Mouse (Mus musculus) kidney, postnatal 0 days (tissue): ENCODE data around the gene Kcng3. TPM values are rescaled to one million over a fixed set of nuclear protein-coding genes. Genes with fewer than 3 reads are reported as not detected.

ENCODE experiments used
- ATAC-seq: fragments of 200-750 bp; cut with Nextera tagmentation; replicated peaks from 2 replicates; pipeline ENCODE4 v1.8.0; 2017; ENCODE audit warnings: low read depth, moderate number of reproducible peaks, moderate TSS enrichment, moderate library complexity; ENCODE audit not compliant: low FRiP score
- DNase-seq: peaks from one replicate; pipeline ENCODE4 v3.0.0-alpha.2; 2016; ENCODE audit warnings: low spot score
- H3K27ac ChIP-seq: fragments of 300-500 bp; sonication (generic); 2 replicates; pipeline ENCODE4 v1.5.1; 2014; ENCODE audit warnings: mild to moderate bottlenecking
- H3K27me3 ChIP-seq: fragments of 300-500 bp; sonication (generic); 2 replicates; pipeline ENCODE4 v1.6.1; 2014; ENCODE audit warnings: low read length, mixed read lengths; ENCODE audit not compliant: insufficient read depth
- H3K36me3 ChIP-seq: fragments of 300-500 bp; sonication (generic); 2 replicates; pipeline ENCODE4 v1.6.1; 2014; ENCODE audit warnings: low read length, mixed read lengths; ENCODE audit not compliant: insufficient read depth
- H3K4me1 ChIP-seq: fragments of 300-500 bp; sonication (generic); replicated peaks from 2 replicates; pipeline ENCODE4 v1.6.1; 2014; ENCODE audit warnings: antibody characterized with exemption, low read length, mixed read lengths; ENCODE audit not compliant: insufficient read depth
- H3K4me2 ChIP-seq: fragments of 300-500 bp; sonication (generic); 2 replicates; pipeline ENCODE4 v1.6.1; 2014; ENCODE audit warnings: mild to moderate bottlenecking, low read length, moderate library complexity, mixed read lengths
- H3K4me3 ChIP-seq: fragments of 300-500 bp; sonication (generic); replicated peaks from 2 replicates; pipeline ENCODE4 v1.5.1; 2014; ENCODE audit warnings: low read depth, low read length
- H3K9ac ChIP-seq: fragments of 300-500 bp; sonication (generic); 2 replicates; pipeline ENCODE4 v1.6.1; 2014; ENCODE audit warnings: low read depth, low read length
- H3K9me3 ChIP-seq: fragments of 300-500 bp; sonication (generic); replicated peaks from 2 replicates; pipeline ENCODE4 v1.6.1; 2016; ENCODE audit warnings: low read length, inconsistent platforms, mixed read lengths
- CTCF ChIP-seq: IDR thresholded peaks from 2 replicates; pipeline ENCODE4 v1.5.1; 2016; ENCODE audit warnings: antibody characterized with exemption, low read depth, mild to moderate bottlenecking, moderate library complexity
- WGBS: fragments of 180-500 bp; shearing (Covaris S2); extraction: QIAGEN DNeasy Blood & Tissue Kit; methylation state at CpG from one replicate; pipeline ENCODE4 v1.1.7; 2014; 5-methylcytosine and 5-hydroxymethylcytosine counted together
- polyA plus RNA-seq: library from polyadenylated mRNA; unstranded; fragments of >200 nt; fragmentation: Nextera tagmentation; extraction: Ambion mirVana; gene quantifications from 2 replicates; pipeline ENCODE4 v1.2.1, GENCODE M21; 2015

The Kcng3 gene
- polyA plus RNA-seq, 1 experiment from 2014 or later: 0.08 TPM

DNA sequence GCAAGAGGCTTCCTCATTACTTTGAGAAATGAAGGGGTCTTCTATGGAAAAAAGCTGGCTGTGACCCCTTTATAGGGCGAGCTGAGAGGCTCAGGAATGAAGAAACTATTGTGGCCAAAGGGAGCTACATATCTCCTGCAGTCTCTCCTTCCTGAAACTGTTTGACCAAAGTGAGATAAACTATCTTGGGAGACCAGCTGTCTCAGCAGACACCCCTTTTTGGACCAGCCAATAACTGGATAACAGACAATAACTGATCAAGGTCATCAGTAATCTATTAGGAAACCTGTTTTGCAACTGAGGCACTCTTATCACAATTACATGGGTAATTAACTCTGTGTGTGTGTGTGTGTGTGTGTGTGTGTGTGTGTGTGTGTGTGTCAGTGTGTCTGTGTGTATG, 27.2 kb upstream of the Kcng3 start:
- ATAC-seq: no peak
- Histone ChIP-seq H3K9ac (no peak overlapping the region), H3K27ac (no peak overlapping the region), H3K4me3 (no peak overlapping the region), H3K9me3 (no peaks in the 10 kb centered on the region), H3K36me3 (no peaks in the 10 kb centered on the region), H3K27me3 (no peaks in the 10 kb centered on the region), H3K4me1 (0 out of 2 replicates have a peak, but pooled peaks cover 6% of the 10 kb centered on the region), H3K4me2 (no peak overlapping the region)
- 94% methylated on average over 1 of the region's 1 CpGs for WGBS
- no peak for TF ChIP-seq CTCF
- no peak for DNase-seq

DNA sequence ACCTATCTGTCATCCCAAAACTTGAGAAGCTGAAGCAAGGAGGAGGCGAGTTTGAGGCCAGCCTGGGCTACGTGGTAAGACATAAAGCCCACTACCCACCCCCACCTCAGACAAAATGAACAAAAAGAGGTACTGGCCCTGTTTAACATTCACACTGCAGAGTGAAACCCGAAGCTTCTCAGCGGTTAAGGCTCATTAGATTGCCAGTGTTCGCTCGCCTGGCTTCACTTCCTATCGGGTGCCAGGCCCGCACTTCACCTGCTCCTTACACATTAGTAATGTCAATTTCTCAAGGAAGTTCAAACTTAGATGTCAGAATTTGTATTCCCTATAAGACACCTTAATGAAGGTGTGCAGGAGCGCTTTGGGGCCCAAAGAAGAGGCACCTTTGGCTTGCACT, 25.7 kb upstream of the Kcng3 start:
- Histone ChIP-seq H3K9ac (no peak overlapping the region), H3K27ac (no peak overlapping the region), H3K27me3 (no peaks in the 10 kb centered on the region), H3K36me3 (no peaks in the 10 kb centered on the region), H3K4me1 (0 out of 2 replicates have a peak, but pooled peaks cover 6% of the 10 kb centered on the region), H3K9me3 (no peaks in the 10 kb centered on the region), H3K4me3 (no peak overlapping the region), H3K4me2 (no peak overlapping the region)
- DNase-seq (no peak), ATAC-seq (no peak)
- no peak for TF ChIP-seq CTCF
- WGBS: 53% methylated on average over 9 of the region's 9 CpGs

DNA sequence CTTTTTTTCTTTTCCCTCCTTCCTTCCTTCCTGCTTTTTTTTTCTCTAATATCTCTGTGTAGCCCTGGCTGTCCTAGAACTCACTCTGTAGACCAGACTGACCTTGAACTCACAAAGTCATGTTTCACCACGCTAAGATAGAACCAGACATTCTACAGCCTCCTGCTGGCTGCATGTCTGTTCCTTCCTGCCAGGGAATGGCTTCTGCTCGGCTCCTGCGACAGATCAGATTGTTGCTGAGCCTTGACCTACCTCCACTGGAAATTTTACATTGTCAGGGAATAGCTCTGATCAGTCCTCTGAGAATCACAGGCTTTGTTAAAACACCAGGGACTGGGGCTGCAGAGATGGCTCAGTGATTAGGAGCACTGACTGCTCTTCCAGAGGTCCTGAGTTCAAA, 24.0 kb upstream of the Kcng3 start:
- Histone ChIP-seq H3K9me3 (no peaks in the 10 kb centered on the region), H3K4me3 (no peak overlapping the region), H3K27ac (no peak overlapping the region), H3K4me1 (0 out of 2 replicates have a peak, but pooled peaks cover 6% of the 10 kb centered on the region), H3K27me3 (no peaks in the 10 kb centered on the region), H3K9ac (no peak overlapping the region), H3K36me3 (no peaks in the 10 kb centered on the region), H3K4me2 (no peak overlapping the region)
- WGBS: 75% methylated on average over 3 of the region's 3 CpGs
- TF ChIP-seq CTCF: no peak
- DNase-seq (no peak), ATAC-seq (no peak)

DNA sequence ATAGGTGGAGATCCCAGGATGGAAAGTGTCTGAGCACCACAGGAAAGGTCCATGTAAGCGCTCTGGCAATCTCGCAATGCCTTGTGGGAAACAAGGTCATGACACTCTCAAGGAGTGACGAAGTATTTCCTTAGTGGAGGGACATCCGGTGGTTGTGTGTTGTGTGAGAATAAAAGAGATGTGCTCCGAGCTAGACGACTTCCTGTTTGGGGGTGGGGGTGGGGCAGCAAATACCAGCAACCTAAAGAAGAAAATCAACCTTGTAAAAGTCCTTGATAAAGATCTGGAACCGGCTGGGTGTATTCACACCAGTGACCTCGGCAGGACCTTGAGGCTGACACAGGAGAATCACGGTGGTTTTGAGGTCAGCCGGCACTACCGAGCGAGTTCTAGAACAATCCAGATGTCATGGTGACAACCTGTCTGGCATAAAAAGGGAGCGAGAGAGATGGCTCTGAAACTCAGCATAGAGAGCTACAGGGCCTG, 23.0 kb upstream of the Kcng3 start:
- H3K4me3 ChIP-seq: no peak overlapping the region
- 42% methylated on average over 13 of the region's 13 CpGs for WGBS
- TF ChIP-seq CTCF: no peak
- no peaks in the 10 kb centered on the region for H3K36me3 ChIP-seq
- H3K4me1 ChIP-seq: 0 out of 2 replicates have a peak, but pooled peaks cover 6% of the 10 kb centered on the region
- no peak overlapping the region for H3K27ac ChIP-seq
- no peak overlapping the region for H3K4me2 ChIP-seq
- no peaks in the 10 kb centered on the region for H3K27me3 ChIP-seq
- DNase-seq (no peak), ATAC-seq (no peak)
- no peaks in the 10 kb centered on the region for H3K9me3 ChIP-seq
- no peak overlapping the region for H3K9ac ChIP-seq

DNA sequence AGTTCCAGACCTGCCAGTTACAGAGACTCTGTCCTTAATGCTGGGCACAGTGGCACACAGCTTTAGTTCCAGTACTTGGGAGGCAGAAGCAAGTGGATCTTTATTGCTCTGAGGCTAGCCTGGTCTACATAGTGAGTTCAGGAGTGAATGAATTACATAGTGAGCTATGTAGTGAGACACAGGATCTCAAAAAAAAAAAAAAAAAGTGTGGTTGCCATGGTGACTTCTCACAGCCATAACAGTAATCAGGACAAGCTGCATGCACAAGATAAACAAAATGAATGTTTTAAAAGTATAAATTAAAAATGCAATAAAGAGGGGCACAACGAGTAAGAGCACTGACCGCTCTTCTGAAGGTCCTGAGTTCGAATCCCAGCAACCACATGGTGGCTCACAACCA, 21.9 kb upstream of the Kcng3 start:
- H3K4me2 ChIP-seq: no peak overlapping the region
- ATAC-seq (no peak), DNase-seq (no peak)
- no peaks in the 10 kb centered on the region for H3K36me3 ChIP-seq
- H3K9ac ChIP-seq: no peak overlapping the region
- 0 out of 2 replicates have a peak, but pooled peaks cover 6% of the 10 kb centered on the region for H3K4me1 ChIP-seq
- WGBS: 88% methylated on average over 3 of the region's 3 CpGs
- no peaks in the 10 kb centered on the region for H3K9me3 ChIP-seq
- no peak overlapping the region for H3K4me3 ChIP-seq
- no peak for TF ChIP-seq CTCF
- H3K27me3 ChIP-seq: no peaks in the 10 kb centered on the region
- H3K27ac ChIP-seq: no peak overlapping the region

DNA sequence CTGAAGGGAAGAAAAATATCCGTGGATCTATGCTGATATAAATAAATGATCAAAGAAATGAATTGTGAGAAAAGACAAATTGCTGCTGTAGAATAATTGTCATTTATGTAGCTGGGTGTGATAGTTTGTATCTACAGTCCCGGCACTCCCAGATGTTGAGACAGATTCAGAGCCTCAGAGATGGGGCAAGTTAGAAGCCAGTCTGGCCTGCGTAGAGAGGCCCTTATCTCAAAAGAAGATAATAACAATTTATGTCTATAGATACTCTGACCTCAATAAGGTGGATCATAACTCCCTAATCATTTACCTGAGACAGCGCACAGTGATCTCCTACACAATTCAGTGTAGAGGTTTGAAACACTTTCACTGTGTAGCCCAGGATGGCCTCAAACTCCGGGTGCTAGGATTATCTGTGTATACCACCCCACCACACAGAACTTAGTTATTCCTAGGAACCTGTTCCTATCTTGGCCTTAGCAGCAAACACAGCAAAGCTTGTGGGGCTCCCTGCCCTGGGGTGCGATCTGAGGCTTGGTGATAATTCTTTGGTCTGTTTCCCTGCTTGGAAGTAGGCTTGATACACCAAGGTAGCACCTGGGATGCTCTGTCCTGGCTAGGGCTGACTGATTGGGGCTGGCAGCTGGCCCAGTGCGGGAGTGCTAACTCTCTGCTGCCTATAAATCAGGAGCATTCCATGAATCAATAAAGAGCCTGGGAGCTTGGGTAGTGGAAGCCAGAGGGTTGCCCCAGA, 19.4 kb upstream of the Kcng3 start:
- Histone ChIP-seq H3K9me3 (no peaks in the 10 kb centered on the region), H3K4me2 (no peak overlapping the region), H3K9ac (no peak overlapping the region), H3K27me3 (no peaks in the 10 kb centered on the region), H3K4me1 (no peaks in the 10 kb centered on the region), H3K36me3 (no peaks in the 10 kb centered on the region), H3K27ac (no peak overlapping the region), H3K4me3 (no peak overlapping the region)
- TF ChIP-seq CTCF: no peak
- DNase-seq (no peak), ATAC-seq (no peak)
- WGBS: 73% methylated on average over 7 of the region's 7 CpGs
